Mouse (Mus musculus): ENCODE measurements at regions not wholly inside any gene's neighbourhood (a gene's known extent, or its start where the extent isn't known, plus 50 kb on each side); places are given as distances from the start of the nearest gene placed in this dataset.

DNA sequence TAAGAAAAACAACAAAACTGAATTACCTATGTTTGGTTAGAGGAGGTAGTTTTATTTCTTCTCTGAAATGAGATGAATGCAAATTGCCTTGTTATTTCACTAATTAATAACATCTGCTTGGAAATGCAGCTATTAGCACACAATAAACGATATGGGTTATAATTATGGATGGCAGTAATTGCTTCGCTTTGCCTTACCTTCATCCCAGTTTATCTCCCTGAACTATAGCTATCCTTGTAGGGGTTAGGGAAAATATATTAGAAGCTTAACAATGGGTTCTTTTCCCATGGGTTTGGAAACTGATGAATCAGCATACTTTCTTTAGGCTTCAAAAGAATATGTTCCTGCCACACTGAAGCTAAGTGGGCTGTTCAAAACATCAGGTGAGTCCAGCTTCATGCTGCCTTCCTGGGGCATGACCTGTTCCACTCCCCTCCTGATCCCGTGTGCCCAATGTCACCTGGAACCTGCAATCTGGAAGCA lies 1132.9 kb downstream of the Gsdmc2 start:
- ATAC-seq (replicated peaks; ENCODE audit: low FRiP score, poor library complexity, severe bottlenecking): no peak

GRCm38 (mm10) chr15:62709546-62709945 lies 1135.4 kb downstream of the Gsdmc2 start:
- ATAC-seq (replicated peaks; ENCODE audit: low FRiP score, poor library complexity, severe bottlenecking): no peak

- no peak for ATAC-seq (replicated peaks; ENCODE audit: low FRiP score, poor library complexity, severe bottlenecking)
Measured at GRCm38 (mm10) chr15:62698559-62698958, 1146.4 kb downstream of the Gsdmc2 start.

DNA sequence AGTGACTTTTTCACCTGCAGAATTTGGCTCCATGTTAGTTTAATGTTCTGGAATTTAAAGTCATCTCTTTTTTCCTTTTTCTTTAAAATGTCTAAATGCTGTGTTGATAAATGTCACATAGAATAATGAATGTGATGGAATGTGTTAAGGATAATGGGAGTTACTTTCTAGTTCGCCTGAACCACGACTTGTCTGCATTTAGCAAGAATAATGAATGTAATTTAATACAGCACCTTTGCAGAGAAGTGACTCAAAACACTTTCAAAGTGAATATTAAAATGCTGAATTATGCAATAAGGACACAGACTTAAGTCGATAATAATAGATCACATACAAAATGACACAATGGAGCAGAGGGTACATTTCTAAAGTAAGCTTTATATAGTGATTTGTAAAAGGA lies 1150.2 kb downstream of the Gsdmc2 start:
- no peak for ATAC-seq (replicated peaks; ENCODE audit: low FRiP score, poor library complexity, severe bottlenecking)

- no peak for ATAC-seq (replicated peaks; ENCODE audit: low FRiP score, poor library complexity, severe bottlenecking)
Measured at GRCm38 (mm10) chr15:62693671-62694070, 1151.3 kb downstream of the Gsdmc2 start.

- ATAC-seq (replicated peaks; ENCODE audit: low FRiP score, poor library complexity, severe bottlenecking): no peak
Measured at GRCm38 (mm10) chr15:62673410-62673809, 1171.6 kb downstream of the Gsdmc2 start.

DNA sequence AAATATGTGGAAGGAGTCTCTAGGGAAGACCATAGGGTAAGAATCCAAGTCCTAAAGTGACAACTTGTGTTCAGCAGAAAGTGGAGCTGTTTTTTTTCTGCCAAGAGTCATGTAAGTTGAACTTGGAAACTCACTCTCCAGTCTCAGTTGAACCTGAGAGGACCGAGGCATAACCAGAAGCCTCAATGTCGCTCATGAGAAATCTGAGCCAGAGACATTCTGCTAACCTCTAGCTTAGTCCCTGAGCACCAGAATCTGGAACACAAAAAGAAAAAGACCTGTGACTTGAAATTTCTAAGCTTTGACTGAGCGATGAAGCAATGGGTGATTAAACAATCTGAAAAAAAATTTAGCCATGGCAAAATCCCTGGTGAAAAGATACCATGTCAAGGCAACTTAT lies 1175.0 kb downstream of the Gsdmc2 start:
- ATAC-seq (replicated peaks; ENCODE audit: low FRiP score, poor library complexity, severe bottlenecking): no peak

DNA sequence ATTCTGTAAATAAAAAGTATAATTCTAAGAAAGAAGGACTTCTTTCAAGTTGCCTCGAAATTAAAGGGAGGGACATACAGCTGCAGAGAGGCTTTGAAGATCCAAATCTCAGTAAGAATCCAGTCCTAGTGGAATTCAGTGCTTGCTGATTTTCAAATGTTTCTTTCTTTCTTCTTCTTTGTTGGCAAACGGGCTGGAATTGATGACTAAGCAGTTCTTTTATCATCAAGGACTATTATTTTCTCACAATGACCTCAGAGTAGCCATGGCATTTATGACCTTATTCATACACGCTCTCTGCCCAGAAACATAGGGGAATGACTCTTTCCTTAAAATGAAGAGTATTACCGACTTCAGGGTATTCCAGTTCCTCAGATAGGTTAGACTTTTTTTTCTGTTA lies 1185.9 kb downstream of the Gsdmc2 start:
- ATAC-seq (replicated peaks; ENCODE audit: low FRiP score, poor library complexity, severe bottlenecking): no peak

DNA sequence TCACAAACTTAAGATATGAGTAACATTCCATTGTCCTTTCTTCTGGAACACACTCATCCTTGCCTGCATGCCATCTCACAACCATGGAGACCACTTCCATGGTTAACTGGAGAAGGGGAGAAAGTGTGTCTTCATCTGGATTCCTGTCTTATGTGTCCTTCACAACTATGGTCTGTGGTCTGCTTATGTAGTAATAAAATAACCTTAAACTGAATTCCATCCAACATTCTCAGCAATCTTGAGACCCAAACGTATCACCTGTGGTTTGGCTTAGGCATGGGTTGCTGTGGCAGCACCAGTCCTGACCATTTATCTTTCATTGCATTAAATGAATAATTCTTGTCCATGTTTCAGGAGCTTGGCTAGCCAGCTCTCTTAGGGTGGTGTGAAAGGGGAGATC lies 1186.3 kb downstream of the Gsdmc2 start:
- no peak for ATAC-seq (replicated peaks; ENCODE audit: low FRiP score, poor library complexity, severe bottlenecking)

GRCm38 (mm10) chr15:62646476-62647168 lies 1198.4 kb downstream of the Gsdmc2 start:
- no peak for ATAC-seq (replicated peaks; ENCODE audit: low FRiP score, poor library complexity, severe bottlenecking)

- no peak for ATAC-seq (replicated peaks; ENCODE audit: low FRiP score, poor library complexity, severe bottlenecking)
Measured at GRCm38 (mm10) chr15:62644744-62645143, 1200.2 kb downstream of the Gsdmc2 start.

GRCm38 (mm10) chr15:62644296-62644695 lies 1200.7 kb downstream of the Gsdmc2 start:
- ATAC-seq (replicated peaks; ENCODE audit: low FRiP score, poor library complexity, severe bottlenecking): no peak

DNA sequence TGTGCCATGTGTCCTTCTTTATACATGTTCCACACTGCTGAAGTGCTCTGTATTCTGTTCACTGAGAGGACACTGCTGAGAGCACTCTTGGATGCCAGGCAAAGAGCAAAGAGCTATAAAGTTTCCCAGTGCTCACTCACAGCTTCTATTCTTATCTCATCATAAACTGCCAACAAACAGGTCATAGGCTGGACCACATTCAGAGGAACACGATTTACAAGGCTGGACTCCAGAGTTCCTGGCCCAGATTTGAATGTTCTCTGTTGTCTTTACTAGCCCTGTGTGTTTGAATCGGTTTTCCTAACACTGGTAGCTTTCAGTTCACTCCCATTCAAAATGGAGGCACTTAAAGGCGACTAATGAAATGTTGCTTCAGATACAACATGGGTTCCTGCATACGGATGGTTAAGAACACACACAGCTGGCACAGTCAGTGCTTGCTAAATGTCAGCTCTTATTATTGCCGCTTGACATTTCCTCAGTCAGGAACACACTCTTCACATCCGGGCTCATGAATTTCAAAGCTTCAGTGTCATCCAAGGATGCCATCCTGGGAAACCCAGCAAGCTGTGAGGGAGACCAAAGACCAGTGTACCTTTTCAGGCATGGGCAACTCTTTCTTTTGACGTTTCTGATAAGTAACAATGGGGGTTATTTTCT lies 1203.8 kb downstream of the Gsdmc2 start:
- ATAC-seq (replicated peaks; ENCODE audit: low FRiP score, poor library complexity, severe bottlenecking): no peak

DNA sequence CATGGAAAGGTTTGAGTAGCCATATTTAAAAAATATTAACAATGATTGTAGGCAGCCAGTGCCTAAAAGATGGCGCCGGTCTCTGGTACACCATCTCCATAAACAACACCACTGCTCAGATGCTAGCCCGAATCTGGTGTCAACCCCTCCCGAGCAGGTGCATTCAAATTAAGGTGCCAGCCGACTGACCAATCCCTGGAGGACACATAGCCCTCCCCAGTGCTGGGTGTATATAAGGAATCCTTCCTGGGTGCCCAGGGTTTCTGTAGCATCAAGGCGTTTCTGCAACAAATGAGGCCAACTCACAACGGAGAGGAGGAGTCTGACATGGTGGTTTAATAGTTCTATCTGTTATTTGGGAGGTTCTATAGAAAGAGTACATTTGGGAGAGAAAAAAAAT lies 1219.6 kb downstream of the Gsdmc2 start:
- no peak for ATAC-seq (replicated peaks; ENCODE audit: low FRiP score, poor library complexity, severe bottlenecking)

GRCm38 (mm10) chr15:62616042-62616441 lies 1228.9 kb downstream of the Gsdmc2 start:
- no peak for ATAC-seq (replicated peaks; ENCODE audit: low FRiP score, poor library complexity, severe bottlenecking)

GRCm38 (mm10) chr15:62596735-62597134 lies 1248.2 kb downstream of the Gsdmc2 start:
- ATAC-seq (replicated peaks; ENCODE audit: low FRiP score, poor library complexity, severe bottlenecking): no peak

- no peak for ATAC-seq (replicated peaks; ENCODE audit: low FRiP score, poor library complexity, severe bottlenecking)
Measured at GRCm38 (mm10) chr15:62588580-62588979, 1256.4 kb downstream of the Gsdmc2 start.

DNA sequence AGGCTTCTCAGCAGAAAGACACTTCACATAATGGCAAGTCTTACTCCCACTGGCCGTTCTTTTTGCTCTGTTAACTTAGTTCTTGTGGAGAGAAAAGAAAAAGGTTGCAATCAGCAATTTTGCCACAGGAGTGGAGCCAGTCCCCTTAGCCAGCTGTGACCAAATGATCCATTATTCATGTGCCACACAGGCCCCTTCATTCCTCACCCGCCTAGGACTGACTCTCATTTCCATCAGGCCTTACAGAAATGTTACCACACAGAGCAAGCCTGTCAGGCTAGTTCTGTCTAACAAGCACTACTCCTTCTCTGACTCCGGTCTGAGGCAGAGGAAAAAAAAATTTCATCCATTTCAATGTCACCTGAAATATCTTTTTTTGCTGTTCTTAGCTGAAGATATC lies 1266.2 kb downstream of the Gsdmc2 start:
- ATAC-seq (replicated peaks; ENCODE audit: low FRiP score, poor library complexity, severe bottlenecking): no peak

- ATAC-seq (replicated peaks; ENCODE audit: low FRiP score, poor library complexity, severe bottlenecking): no peak
Measured at GRCm38 (mm10) chr15:62575791-62576190, 1269.2 kb downstream of the Gsdmc2 start.

DNA sequence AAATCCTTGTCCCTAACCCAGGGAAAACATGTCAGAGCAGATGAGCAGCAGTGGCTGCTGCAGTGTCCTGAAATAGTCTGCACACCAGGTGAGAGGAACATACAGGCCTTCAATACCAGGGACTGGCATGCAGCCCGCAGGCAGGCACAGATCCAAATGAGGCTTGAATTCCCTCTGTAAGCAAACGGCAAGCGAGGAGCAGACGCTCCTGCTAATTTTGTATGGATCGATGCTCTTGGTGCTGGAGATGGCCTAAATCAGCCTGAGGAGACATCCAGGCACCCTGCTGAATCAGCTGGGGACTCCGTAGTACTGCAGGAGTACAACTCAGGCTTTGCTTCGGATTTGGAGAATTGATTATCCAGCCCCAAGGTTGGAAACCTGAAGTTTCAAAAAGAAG lies 1273.2 kb downstream of the Gsdmc2 start:
- no peak for ATAC-seq (replicated peaks; ENCODE audit: low FRiP score, poor library complexity, severe bottlenecking)

Data from erythroblast, adult 5-6 weeks (primary cell).